Mouse (Mus musculus) layer of hippocampus, adult 8-10 months (tissue): Measurements from ENCODE around the gene Lgals4. TPM values are rescaled to one million over a fixed set of nuclear protein-coding genes. Genes with fewer than 3 reads are reported as not detected.

Experiments
- DNase-seq, 2 experiments: peaks; one replicate each; pipeline ENCODE4 v3.0.0; 2022; ENCODE audit warnings: low spot score in 2 of 2
- total RNA-seq, 4 experiments: library from RNA; stranded (reverse); gene quantifications; 2 replicates each; pipeline ENCODE4 v1.2.4; 2022

Lgals4 gene
- total RNA-seq, 4 experiments from 2014 or later = 2.4 to 6.9 (median 4.9) TPM

GRCm38 (mm10) chr7:28822556-28822955, 11.1 kb upstream of the Lgals4 start:
- DNase-seq = no peak

GRCm38 (mm10) chr7:28822993-28823903, 10.4 kb upstream of the Lgals4 start:
- no peak for DNase-seq

- no peak for DNase-seq
These were observed 9.7 kb upstream of the Lgals4 start for GRCm38 (mm10) chr7:28823932-28824331.

- DNase-seq = peak; percentile 84 to 90
These were observed 8.5 kb upstream of the Lgals4 start, which contains the start of gene Ech1 for GRCm38 (mm10) chr7:28824941-28825685. Gene Ech1 (plus strand): TSS chr7:28825217.

- DNase-seq = no peak
These were observed 7.8 kb upstream of the Lgals4 start for GRCm38 (mm10) chr7:28825686-28826401.

GRCm38 (mm10) chr7:28826402-28826772, 7.3 kb upstream of the Lgals4 start:
- no peak for DNase-seq

- DNase-seq = peak in 1 of 2 experiments; percentile 66
These were observed 6.3 kb upstream of the Lgals4 start for GRCm38 (mm10) chr7:28827338-28827737.

GRCm38 (mm10) chr7:28829821-28830220, 3.8 kb upstream of the Lgals4 start:
- DNase-seq = no peak

GRCm38 (mm10) chr7:28830981-28831380, 2.7 kb upstream of the Lgals4 start:
- DNase-seq = no peak

GRCm38 (mm10) chr7:28831411-28832125, 2.1 kb upstream of the Lgals4 start:
- DNase-seq = no peak

GRCm38 (mm10) chr7:28832137-28832536, 1.5 kb upstream of the Lgals4 start:
- DNase-seq = no peak

- no peak for DNase-seq
These were observed 3.3 kb downstream of the Lgals4 start for GRCm38 (mm10) chr7:28836936-28837335.

- DNase-seq = no peak
These were observed 4.7 kb downstream of the Lgals4 start for GRCm38 (mm10) chr7:28838331-28838730.

GRCm38 (mm10) chr7:28847273-28847672, 13.6 kb downstream of the Lgals4 start:
- DNase-seq = no peak

- no peak for DNase-seq
These were observed 16.1 kb downstream of the Lgals4 start for GRCm38 (mm10) chr7:28849700-28850236.

GRCm38 (mm10) chr7:28850642-28851041, 17.0 kb downstream of the Lgals4 start:
- DNase-seq = no peak

- no peak for DNase-seq
These were observed 26.3 kb downstream of the Lgals4 start for GRCm38 (mm10) chr7:28859953-28860352.

GRCm38 (mm10) chr7:28860898-28861297, 27.2 kb downstream of the Lgals4 start:
- DNase-seq = no peak

- DNase-seq = peak in 1 of 2 experiments; percentile 38
These were observed 29.3 kb downstream of the Lgals4 start for GRCm38 (mm10) chr7:28862817-28863499.

- no peak for DNase-seq
These were observed 29.9 kb downstream of the Lgals4 start, which contains the start of gene Lgals7 for GRCm38 (mm10) chr7:28863540-28863939. Gene Lgals7 (plus strand): TSS chr7:28863853.
